Mouse (Mus musculus) granulocyte monocyte progenitor cell, adult 5-6 weeks (primary cell): ENCODE measurements at regions not wholly inside any gene's neighbourhood (a gene's known extent, or its start where the extent isn't known, plus 50 kb on each side); places are given as distances from the start of the nearest gene placed in this dataset.

Source experiments
- ATAC-seq: replicated peaks from 2 replicates; pipeline ENCODE4 v1.8.0; 2016; ENCODE audit warnings: mild to moderate bottlenecking, moderate TSS enrichment, inconsistent platforms; ENCODE audit not compliant: poor library complexity, severe bottlenecking

DNA sequence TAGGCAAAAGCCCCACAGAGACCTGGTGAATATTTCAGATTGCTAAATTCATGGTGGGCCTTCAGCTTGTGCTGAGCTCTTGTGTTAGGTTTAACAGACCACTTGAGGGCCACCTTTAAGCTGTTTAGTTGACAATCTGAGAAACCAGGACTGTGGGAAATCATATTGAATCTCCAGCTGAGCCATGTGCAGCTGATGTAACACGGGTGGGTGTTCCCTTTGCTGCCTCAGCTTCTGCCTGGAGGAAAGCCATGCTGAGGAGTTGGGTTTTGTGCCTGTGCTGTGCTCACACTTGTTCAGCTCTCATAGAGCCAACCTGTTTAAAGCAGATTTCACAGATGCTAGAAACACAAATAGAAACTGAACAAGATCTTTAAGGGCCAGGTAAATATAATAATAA, 111.6 kb upstream of the Tut7 start:
- ATAC-seq: no peak

DNA sequence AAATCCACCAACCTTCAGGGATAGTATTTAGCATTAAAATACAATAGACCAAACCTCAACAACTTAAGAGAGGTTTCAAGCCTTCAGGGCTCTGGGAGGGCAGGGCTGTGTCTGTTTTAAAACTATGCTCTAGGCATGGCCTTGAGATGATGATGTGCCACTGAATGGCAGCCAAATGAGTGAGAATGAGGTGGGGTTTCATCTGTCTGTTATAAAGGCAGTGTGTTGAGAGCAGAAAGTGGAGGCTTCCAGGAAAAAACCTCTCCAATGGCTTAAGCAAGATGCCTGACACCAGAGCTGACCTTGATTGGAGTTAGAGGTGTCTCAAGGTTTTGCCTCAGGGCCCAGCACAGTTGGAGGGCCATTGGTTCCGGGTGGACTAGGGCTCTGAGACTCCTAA, 111.1 kb upstream of the Tut7 start:
- ATAC-seq: no peak

GRCm38 (mm10) chr13:59927379-59928111, 104.6 kb upstream of the Tut7 start:
- no peak for ATAC-seq

DNA sequence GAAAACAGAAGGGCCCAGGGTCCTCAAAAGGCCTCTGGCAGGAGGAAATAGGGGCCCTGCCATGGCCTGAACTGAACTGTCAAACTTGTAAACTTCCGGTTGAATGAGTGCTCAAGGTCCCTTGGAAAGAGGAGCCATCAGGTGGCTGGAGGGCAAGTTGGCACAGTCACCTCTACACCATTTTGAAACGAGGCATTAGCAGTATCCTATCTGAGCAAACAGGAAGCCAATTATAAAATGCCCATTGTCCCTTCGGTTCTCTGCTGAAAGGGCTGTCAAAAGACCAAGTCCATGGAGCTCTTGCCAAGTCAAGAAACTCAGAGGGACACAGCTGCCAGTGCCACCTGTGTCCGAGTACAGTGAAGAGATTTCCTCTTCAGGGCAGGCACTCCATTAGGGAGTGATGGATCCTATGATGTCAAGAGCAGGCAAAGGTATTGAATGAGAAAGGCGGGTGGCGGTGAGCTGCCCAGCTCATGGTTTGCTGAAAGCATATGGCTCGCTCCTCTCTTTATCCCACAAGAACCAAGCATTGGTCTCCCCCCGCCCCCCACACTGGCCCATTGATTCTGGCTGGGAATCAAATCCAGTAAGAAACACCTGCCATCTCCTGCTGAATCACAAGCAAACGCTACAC, 103.0 kb upstream of the Tut7 start:
- no peak for ATAC-seq

DNA sequence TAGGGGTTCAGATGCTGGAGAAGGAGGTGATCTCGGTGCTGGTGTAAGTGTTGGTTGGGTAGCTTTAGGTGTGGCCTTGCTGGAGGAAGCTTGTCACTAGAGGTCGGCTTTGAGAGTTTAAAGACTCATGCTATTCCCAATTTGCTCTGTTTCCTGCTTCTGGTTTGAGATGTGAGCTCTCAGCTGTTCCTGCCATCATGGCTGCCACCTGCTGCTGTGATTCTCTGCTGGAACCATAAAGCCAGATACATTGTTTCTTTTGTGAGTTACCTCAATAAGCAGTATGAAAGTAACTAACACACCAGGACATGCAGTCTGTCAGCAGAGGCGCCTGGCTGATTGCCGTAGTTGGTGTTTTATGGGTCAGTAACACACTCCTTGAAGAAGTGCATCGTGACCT, 94.2 kb upstream of the Tut7 start:
- ATAC-seq: no peak

DNA sequence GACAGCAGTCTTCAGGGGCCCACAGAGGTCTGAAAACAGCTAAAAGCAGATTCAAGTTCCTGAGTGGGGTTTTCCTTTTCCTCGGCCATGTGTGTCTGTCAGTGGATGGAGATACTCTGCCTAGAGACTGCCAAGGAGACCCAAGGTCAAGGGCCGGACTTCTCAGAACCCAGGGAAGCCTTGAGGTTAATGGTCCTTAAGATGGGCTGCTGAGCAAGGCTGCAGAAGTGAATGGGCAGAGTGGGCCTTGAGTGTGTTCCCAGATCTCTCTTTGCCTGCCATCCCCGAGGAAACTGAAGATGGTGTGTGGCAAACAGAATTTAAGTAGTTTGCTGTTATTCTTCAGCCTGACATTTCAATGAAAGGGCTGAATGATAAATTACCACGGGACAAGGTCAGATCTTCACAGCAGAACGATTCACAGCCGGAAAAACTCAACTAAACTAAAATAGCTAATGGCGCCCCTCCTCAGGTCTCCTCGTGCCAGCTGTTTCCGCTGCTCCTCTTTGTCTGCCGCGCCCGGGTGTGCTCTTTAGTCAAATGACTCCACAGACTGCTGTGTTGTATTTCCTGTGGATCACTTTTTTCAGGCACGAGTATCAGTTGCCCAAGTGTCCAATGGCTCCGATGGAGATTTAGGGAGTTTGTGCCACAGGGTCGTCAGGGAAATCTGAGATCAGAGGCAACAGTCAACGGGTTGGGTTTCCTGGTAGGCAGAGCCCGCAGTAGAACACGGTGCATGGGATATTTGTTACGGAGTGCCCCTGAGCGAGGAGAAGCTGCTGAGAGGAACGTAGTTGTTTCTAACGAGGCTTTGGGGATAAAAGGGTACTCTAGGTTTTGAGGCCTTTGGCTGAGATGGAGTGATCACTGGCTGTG, 93.5 kb upstream of the Tut7 start:
- no peak for ATAC-seq

GRCm38 (mm10) chr13:59915734-59916133, 92.8 kb upstream of the Tut7 start:
- ATAC-seq: no peak

DNA sequence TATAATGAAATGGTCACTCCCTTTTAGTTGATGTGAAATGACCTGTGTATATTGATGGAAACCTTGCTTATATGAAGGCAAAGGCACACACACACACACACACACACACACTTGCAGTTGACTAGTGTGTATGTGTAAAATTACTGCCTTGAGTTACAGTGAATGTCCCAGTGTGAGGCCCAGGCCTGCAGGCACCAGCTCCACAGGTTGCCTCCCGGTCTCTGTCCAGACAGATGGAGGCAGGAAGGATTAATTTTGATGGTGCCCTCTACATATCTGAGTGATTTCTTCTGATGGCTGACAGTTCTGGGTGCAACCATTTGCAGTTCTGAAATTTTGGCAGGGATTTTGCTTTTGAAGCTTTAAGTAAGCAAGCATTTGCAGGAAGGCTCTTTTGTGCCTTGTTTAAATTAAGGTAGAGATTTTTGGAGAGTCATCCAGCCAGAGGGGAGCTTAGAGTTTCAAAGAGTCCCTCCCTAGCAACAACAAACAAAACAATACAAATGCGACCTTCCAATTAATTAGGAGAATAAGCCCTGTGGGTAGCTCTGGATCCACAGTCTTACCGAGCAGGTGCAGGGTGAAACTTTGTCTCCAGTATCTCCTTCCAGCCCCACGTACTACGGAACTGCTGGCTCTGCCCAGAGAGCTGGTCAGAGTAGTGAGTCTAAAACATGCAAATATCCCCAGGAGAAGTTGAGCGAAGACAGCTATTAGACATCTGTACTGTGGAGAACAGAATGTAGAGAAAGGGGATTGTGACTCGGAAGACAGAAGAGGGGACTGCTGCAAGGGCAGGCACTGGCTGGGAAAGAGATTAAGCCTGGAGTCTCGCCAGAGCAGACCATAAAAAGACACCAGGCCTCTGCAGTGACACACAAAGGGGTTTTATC, 87.5 kb upstream of the Tut7 start:
- no peak for ATAC-seq

GRCm38 (mm10) chr13:59909400-59909799, 86.5 kb upstream of the Tut7 start:
- ATAC-seq: no peak

DNA sequence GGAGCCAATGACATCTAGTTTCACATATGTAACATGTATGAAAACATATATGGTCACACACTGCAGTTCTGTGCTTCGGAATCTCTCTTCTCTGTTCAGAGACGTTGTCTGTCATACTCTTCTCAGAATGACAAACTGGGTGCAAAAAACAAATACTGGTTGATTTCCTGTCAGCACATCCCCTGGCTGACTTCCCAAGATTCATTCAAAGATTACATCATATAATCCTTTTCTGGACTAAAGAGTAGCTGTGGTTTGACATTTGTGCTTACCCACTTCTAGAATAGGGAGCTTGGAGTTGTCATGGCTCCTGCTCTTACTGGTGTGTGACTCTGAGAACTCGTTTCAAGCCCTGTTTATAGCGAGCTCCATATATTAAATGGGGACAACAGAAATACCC, 85.8 kb upstream of the Tut7 start:
- no peak for ATAC-seq

DNA sequence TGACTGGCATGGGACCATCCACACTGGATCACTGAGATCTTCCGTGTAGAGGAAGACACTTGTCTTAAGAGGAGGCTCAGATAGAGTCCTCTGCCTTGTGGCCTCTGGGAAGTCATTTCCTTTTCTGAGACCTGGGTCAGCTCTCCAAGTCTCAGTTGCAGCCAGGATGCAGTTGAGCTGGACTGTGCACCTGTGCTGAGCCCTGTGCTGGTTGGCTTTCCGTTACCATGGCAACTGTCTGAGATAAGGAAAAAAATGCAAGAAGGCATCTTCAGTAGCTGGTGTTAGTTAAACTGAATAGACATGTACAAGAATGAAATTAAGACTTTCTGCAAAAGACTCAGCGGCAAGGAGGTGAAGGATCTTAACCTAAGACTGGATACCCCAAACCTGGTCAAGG, 82.5 kb upstream of the Tut7 start:
- no peak for ATAC-seq

GRCm38 (mm10) chr13:59904415-59904814, 81.5 kb upstream of the Tut7 start:
- ATAC-seq: no peak

GRCm38 (mm10) chr13:59899521-59899920, 76.6 kb upstream of the Tut7 start:
- no peak for ATAC-seq

GRCm38 (mm10) chr13:59895754-59896153, 72.8 kb upstream of the Tut7 start:
- ATAC-seq: no peak

- ATAC-seq: 0 out of 2 replicates have a peak, but pooled peaks have one; percentile 26
These were observed 71.1 kb upstream of the Tut7 start for GRCm38 (mm10) chr13:59894094-59894493.

DNA sequence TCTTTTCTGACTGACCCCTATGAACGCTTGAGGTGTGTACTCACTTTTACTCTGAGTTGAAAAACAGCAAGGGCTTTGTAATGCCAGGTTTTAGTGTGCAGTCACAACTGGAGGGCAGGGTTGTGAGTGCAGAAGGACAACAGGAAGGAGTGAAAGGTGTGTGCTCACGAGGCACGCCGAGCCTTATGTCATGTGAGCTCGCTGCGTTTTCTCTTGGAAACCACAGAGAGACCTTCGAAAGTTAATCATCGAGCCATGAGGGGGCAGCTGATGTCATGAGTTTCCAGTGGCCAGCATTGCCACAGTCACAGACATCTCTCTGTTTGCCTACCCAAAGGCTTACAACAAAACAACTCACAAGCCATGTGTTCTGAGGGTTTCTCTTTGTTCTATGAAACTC, 70.0 kb upstream of the Tut7 start:
- no peak for ATAC-seq

DNA sequence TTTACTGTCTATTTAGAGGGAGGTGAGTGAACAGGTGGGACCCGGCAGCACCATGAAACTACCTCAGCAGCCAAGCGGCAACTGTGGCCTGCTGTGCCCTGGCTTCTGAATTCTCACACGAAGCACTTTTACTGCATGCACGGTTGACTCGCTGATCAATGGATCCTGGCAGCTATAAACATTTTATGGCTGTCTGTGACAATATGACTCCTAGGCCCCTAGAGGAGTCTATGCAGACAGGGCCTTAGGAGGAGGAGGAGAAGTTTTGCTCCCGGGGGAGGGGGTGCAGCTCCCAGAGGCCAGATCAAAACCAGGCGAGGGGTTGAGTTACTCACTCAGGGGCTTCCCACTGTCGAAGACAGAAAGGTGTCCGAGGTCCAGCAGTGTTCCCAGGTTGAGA, 69.4 kb upstream of the Tut7 start:
- no peak for ATAC-seq

GRCm38 (mm10) chr13:59891737-59892136, 68.8 kb upstream of the Tut7 start:
- no peak for ATAC-seq

DNA sequence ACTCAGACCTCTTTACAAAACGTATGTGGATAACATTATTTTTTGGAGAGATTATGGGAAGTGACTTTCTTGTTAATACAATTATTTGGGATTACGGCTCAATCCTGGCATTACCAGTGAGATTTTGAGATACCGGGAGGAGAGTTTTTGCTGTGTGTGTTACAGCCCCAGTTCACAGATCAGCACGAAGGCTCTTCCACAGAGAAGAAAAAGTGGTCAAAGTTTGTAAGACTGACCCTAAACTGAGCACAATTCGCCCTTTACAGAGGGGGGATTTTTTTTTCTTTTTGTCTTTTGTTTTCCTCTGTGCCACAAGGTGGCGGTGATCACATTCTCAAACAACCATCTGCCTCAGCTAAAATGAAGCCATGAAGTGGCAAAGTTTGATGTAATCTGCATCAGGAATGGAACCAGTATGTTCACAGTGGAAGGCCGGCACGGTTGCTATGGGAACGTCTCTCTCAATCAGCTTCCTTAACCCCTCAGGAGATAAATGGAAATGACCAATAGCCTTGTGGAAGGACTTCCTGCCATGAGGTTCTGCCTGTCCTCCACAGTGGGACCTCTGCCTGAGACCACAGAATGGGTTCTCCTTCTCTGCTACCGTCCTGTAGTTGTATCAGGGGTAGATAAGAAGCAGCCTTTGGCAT, 66.6 kb upstream of the Tut7 start:
- ATAC-seq: peak; percentile 65
